Mouse (Mus musculus): ENCODE measurements around the gene Mgmt.
A peak's percentile ranks its signal among the peaks of the same experiment; 100 is the strongest.

Mgmt gene

GRCm38 (mm10) chr7:136894106-136894986 is at the start of gene Mgmt:
TSS of gene Mgmt (plus strand) at chr7:136894614.
- DNase-seq, result peak; percentile 95

- DNase-seq, result no peak
Observed at GRCm38 (mm10) chr7:136844835-136845234, 49.6 kb upstream of the Mgmt start.

- no peak for DNase-seq
Observed at GRCm38 (mm10) chr7:136845321-136845720, 49.1 kb upstream of the Mgmt start.

GRCm38 (mm10) chr7:136846086-136846620 is 48.3 kb upstream of the Mgmt start:
- DNase-seq, result no peak

GRCm38 (mm10) chr7:136847601-136848000 is 46.8 kb upstream of the Mgmt start:
- DNase-seq, result no peak

- DNase-seq, result no peak
Observed at GRCm38 (mm10) chr7:136848761-136849160, 45.7 kb upstream of the Mgmt start.

GRCm38 (mm10) chr7:136849811-136850210 is 44.6 kb upstream of the Mgmt start:
- DNase-seq, result no peak

- DNase-seq, result no peak
Observed at GRCm38 (mm10) chr7:136850339-136850738, 44.1 kb upstream of the Mgmt start.

- DNase-seq, result no peak
Observed at GRCm38 (mm10) chr7:136851946-136852345, 42.5 kb upstream of the Mgmt start.

- DNase-seq, result peak; percentile 9
Observed at GRCm38 (mm10) chr7:136852721-136853120, 41.7 kb upstream of the Mgmt start.

GRCm38 (mm10) chr7:136864677-136865463 is 29.5 kb upstream of the Mgmt start:
- no peak for DNase-seq

GRCm38 (mm10) chr7:136865876-136866275 is 28.5 kb upstream of the Mgmt start:
- no peak for DNase-seq

- DNase-seq, result no peak
Observed at GRCm38 (mm10) chr7:136866535-136866934, 27.9 kb upstream of the Mgmt start.

- DNase-seq, result no peak
Observed at GRCm38 (mm10) chr7:136871535-136871934, 22.9 kb upstream of the Mgmt start.

GRCm38 (mm10) chr7:136872059-136872458 is 22.4 kb upstream of the Mgmt start:
- DNase-seq, result no peak

- DNase-seq, result no peak
Observed at GRCm38 (mm10) chr7:136874396-136874795, 20.0 kb upstream of the Mgmt start.

- DNase-seq, result no peak
Observed at GRCm38 (mm10) chr7:136880386-136880785, 14.0 kb upstream of the Mgmt start.

- DNase-seq, result no peak
Observed at GRCm38 (mm10) chr7:136888161-136888560, 6.3 kb upstream of the Mgmt start.

GRCm38 (mm10) chr7:136895356-136895755 is 942 bp downstream of the Mgmt start:
- no peak for DNase-seq

- DNase-seq, result no peak
Observed at GRCm38 (mm10) chr7:136895851-136896250, 1.4 kb downstream of the Mgmt start.

- no peak for DNase-seq
Observed at GRCm38 (mm10) chr7:136897481-136897880, 3.1 kb downstream of the Mgmt start.

- no peak for DNase-seq
Observed at GRCm38 (mm10) chr7:136898005-136898404, 3.6 kb downstream of the Mgmt start.

GRCm38 (mm10) chr7:136908616-136909144 is 14.3 kb downstream of the Mgmt start:
- DNase-seq, result no peak
